Mouse (Mus musculus) spleen, postnatal 4 days (tissue): ENCODE measurements around the gene Ppp3ca.

Source experiments
- DNase-seq, 2 experiments: peaks; one replicate each; pipeline ENCODE4 v3.0.0; 2022; ENCODE audit warnings: low spot score in 2 of 2

The Ppp3ca gene

GRCm38 (mm10) chr3:136670110-136670359 lies at the start of gene Ppp3ca:
Gene Ppp3ca, plus strand, starts transcription at chr3:136670124.
- no peak for DNase-seq

- DNase-seq = no peak
Measured at GRCm38 (mm10) chr3:136640544-136641230, 29.2 kb upstream of the Ppp3ca start.

GRCm38 (mm10) chr3:136650966-136651365 lies 19.0 kb upstream of the Ppp3ca start:
- DNase-seq = no peak

- no peak for DNase-seq
Measured at GRCm38 (mm10) chr3:136651496-136651895, 18.4 kb upstream of the Ppp3ca start.

- DNase-seq = no peak
Measured at GRCm38 (mm10) chr3:136656460-136657035, 13.4 kb upstream of the Ppp3ca start.

- DNase-seq = no peak
Measured at GRCm38 (mm10) chr3:136658681-136659080, 11.2 kb upstream of the Ppp3ca start.

- DNase-seq = no peak
Measured at GRCm38 (mm10) chr3:136665119-136665518, 4.8 kb upstream of the Ppp3ca start.

GRCm38 (mm10) chr3:136668072-136668471 lies 1.9 kb upstream of the Ppp3ca start:
- no peak for DNase-seq

GRCm38 (mm10) chr3:136669231-136670109 lies 454 bp upstream of the Ppp3ca start:
- peak; percentile 99 for DNase-seq

GRCm38 (mm10) chr3:136670360-136671131 lies 622 bp downstream of the Ppp3ca start:
- peak; percentile 61 to 86 for DNase-seq

GRCm38 (mm10) chr3:136671161-136671939 lies 1.4 kb downstream of the Ppp3ca start:
- peak; percentile 62 to 83 for DNase-seq

GRCm38 (mm10) chr3:136671940-136672278 lies 2.0 kb downstream of the Ppp3ca start:
- no peak for DNase-seq

- no peak for DNase-seq
Measured at GRCm38 (mm10) chr3:136672870-136673269, 2.9 kb downstream of the Ppp3ca start.

- DNase-seq = no peak
Measured at GRCm38 (mm10) chr3:136673363-136673762, 3.4 kb downstream of the Ppp3ca start.

GRCm38 (mm10) chr3:136674486-136674885 lies 4.6 kb downstream of the Ppp3ca start:
- DNase-seq = peak in 1 of 2 experiments; percentile 40

- DNase-seq = no peak
Measured at GRCm38 (mm10) chr3:136676991-136677390, 7.1 kb downstream of the Ppp3ca start.

GRCm38 (mm10) chr3:136678386-136678785 lies 8.5 kb downstream of the Ppp3ca start:
- no peak for DNase-seq

- peak in 1 of 2 experiments; percentile 47 for DNase-seq
Measured at GRCm38 (mm10) chr3:136679903-136680491, 10.1 kb downstream of the Ppp3ca start.

- peak in 1 of 2 experiments; percentile 44 for DNase-seq
Measured at GRCm38 (mm10) chr3:136682242-136682641, 12.3 kb downstream of the Ppp3ca start.

GRCm38 (mm10) chr3:136684191-136684958 lies 14.5 kb downstream of the Ppp3ca start:
- DNase-seq = peak in 1 of 2 experiments; percentile 56
